Mouse (Mus musculus): ENCODE measurements around the gene Psen2. TPM values are rescaled to one million over a fixed set of nuclear protein-coding genes. Genes with fewer than 3 reads are reported as not detected.
A peak's percentile ranks its signal among the peaks of the same experiment; 100 is the strongest.

Gene Psen2
- polyA plus RNA-seq (2014; fragmentation: Nextera tagmentation; extraction: Ambion mirVana), result 7.9 and 9.8 TPM in 2 replicates

- H3K27ac ChIP-seq (ENCODE audit: low read depth), result no peak within 1 kb of the TSS
- H3K9me3 ChIP-seq (ENCODE audit: low read depth, low read length), result no peaks in the 10 kb centered on the region
- H3K27me3 ChIP-seq (ENCODE audit: insufficient read depth, low read length), result no peaks in the 10 kb centered on the region
- H3K36me3 ChIP-seq (ENCODE audit: insufficient read depth), result no peaks in the 10 kb centered on the region
- no peak within 1 kb of the TSS for H3K4me3 ChIP-seq (ENCODE audit: low read depth, low read length)
- 22% methylated on average over 7 of the region's 7 CpGs for WGBS
- TF ChIP-seq CTCF (IDR thresholded peaks at IDR 0.05; ENCODE audit: low read depth), result peak; percentile 58
- peaks cover 7% of the 10 kb centered on the region; the same call in 1 of the 2 replicates for H3K4me1 ChIP-seq (ENCODE audit: insufficient read depth)
- peak; percentile 47 for DNase-seq
- no peak within 1 kb of the TSS for H3K4me2 ChIP-seq
- ATAC-seq (ENCODE audit: insufficient read depth), result no peak
- no peak within 1 kb of the TSS for H3K9ac ChIP-seq
These were observed at the start of gene Psen2 for GRCm38 (mm10) chr1:180263364-180263997. Gene Psen2, minus strand, starts transcription at chr1:180263438.

- Histone ChIP-seq H3K9ac (no peak overlapping the region), H3K36me3 (ENCODE audit: insufficient read depth) (no peaks in the 10 kb centered on the region), H3K27me3 (ENCODE audit: insufficient read depth, low read length) (no peaks in the 10 kb centered on the region), H3K4me2 (peak overlapping the region; percentile 59; the same call in 1 of the 2 replicates), H3K4me1 (ENCODE audit: insufficient read depth) (no peaks in the 10 kb centered on the region), H3K4me3 (ENCODE audit: low read depth, low read length) (no peak overlapping the region), H3K27ac (ENCODE audit: low read depth) (no peak overlapping the region), H3K9me3 (ENCODE audit: low read depth, low read length) (no peaks in the 10 kb centered on the region)
- WGBS, result 44% methylated on average over 6 of the region's 6 CpGs
- DNase-seq (peak; percentile 55), ATAC-seq (ENCODE audit: insufficient read depth) (no peak; the same call in 1 of the 2 replicates)
- TF ChIP-seq CTCF (IDR thresholded peaks at IDR 0.05; ENCODE audit: low read depth), result no peak
These were observed 49.6 kb upstream of the Psen2 start for GRCm38 (mm10) chr1:180312792-180313311.

- ATAC-seq (ENCODE audit: insufficient read depth), result no peak
- H3K9me3 ChIP-seq (ENCODE audit: low read depth, low read length), result no peaks in the 10 kb centered on the region
These were observed 49.0 kb upstream of the Psen2 start for GRCm38 (mm10) chr1:180312286-180312685.

GRCm38 (mm10) chr1:180308897-180309296 is 45.7 kb upstream of the Psen2 start:
- no peaks in the 10 kb centered on the region for H3K36me3 ChIP-seq (ENCODE audit: insufficient read depth)
- no peak overlapping the region for H3K27ac ChIP-seq (ENCODE audit: low read depth)
- WGBS, result 72% methylated on average over 4 of the region's 4 CpGs
- H3K4me3 ChIP-seq (ENCODE audit: low read depth, low read length), result no peak overlapping the region
- 0 out of 2 replicates have a peak, but pooled peaks cover 2% of the 10 kb centered on the region for H3K4me1 ChIP-seq (ENCODE audit: insufficient read depth)
- DNase-seq (no peak), ATAC-seq (ENCODE audit: insufficient read depth) (no peak)
- H3K9ac ChIP-seq, result no peak overlapping the region
- H3K9me3 ChIP-seq (ENCODE audit: low read depth, low read length), result no peaks in the 10 kb centered on the region
- no peak overlapping the region for H3K4me2 ChIP-seq
- no peaks in the 10 kb centered on the region for H3K27me3 ChIP-seq (ENCODE audit: insufficient read depth, low read length)
- TF ChIP-seq CTCF (IDR thresholded peaks at IDR 0.05; ENCODE audit: low read depth), result no peak

More at GRCm38 (mm10) chr1:180312286-180312685, 49.0 kb upstream of the Psen2 start:
- Histone ChIP-seq H3K9ac (no peak overlapping the region), H3K36me3 (ENCODE audit: insufficient read depth) (no peaks in the 10 kb centered on the region), H3K27me3 (ENCODE audit: insufficient read depth, low read length) (no peaks in the 10 kb centered on the region), H3K4me3 (ENCODE audit: low read depth, low read length) (no peak overlapping the region), H3K4me1 (ENCODE audit: insufficient read depth) (0 out of 2 replicates have a peak, but pooled peaks cover 2% of the 10 kb centered on the region), H3K27ac (ENCODE audit: low read depth) (no peak overlapping the region), H3K4me2 (no peak overlapping the region)
- 72% methylated on average over 6 of the region's 6 CpGs for WGBS
- no peak for TF ChIP-seq CTCF (IDR thresholded peaks at IDR 0.05; ENCODE audit: low read depth)
- no peak for DNase-seq

- H3K27ac ChIP-seq (ENCODE audit: low read depth), result no peak overlapping the region
- ATAC-seq (ENCODE audit: insufficient read depth), result no peak
These were observed 44.4 kb upstream of the Psen2 start for GRCm38 (mm10) chr1:180307661-180308060.

GRCm38 (mm10) chr1:180306889-180307288 is 43.7 kb upstream of the Psen2 start:
- 0 out of 2 replicates have a peak, but pooled peaks cover 2% of the 10 kb centered on the region for H3K4me1 ChIP-seq (ENCODE audit: insufficient read depth)
- DNase-seq (no peak), ATAC-seq (ENCODE audit: insufficient read depth) (no peak)
- TF ChIP-seq CTCF (IDR thresholded peaks at IDR 0.05; ENCODE audit: low read depth), result no peak
- WGBS, result 64% methylated on average over 9 of the region's 9 CpGs
- no peak overlapping the region for H3K27ac ChIP-seq (ENCODE audit: low read depth)
- no peaks in the 10 kb centered on the region for H3K36me3 ChIP-seq (ENCODE audit: insufficient read depth)
- H3K4me2 ChIP-seq, result no peak overlapping the region
- H3K4me3 ChIP-seq (ENCODE audit: low read depth, low read length), result no peak overlapping the region
- H3K9me3 ChIP-seq (ENCODE audit: low read depth, low read length), result no peaks in the 10 kb centered on the region
- no peak overlapping the region for H3K9ac ChIP-seq
- no peaks in the 10 kb centered on the region for H3K27me3 ChIP-seq (ENCODE audit: insufficient read depth, low read length)

More at GRCm38 (mm10) chr1:180307661-180308060, 44.4 kb upstream of the Psen2 start:
- Histone ChIP-seq H3K27me3 (ENCODE audit: insufficient read depth, low read length) (no peaks in the 10 kb centered on the region), H3K4me1 (ENCODE audit: insufficient read depth) (0 out of 2 replicates have a peak, but pooled peaks cover 2% of the 10 kb centered on the region), H3K9me3 (ENCODE audit: low read depth, low read length) (no peaks in the 10 kb centered on the region), H3K9ac (no peak overlapping the region), H3K4me3 (ENCODE audit: low read depth, low read length) (no peak overlapping the region), H3K4me2 (no peak overlapping the region), H3K36me3 (ENCODE audit: insufficient read depth) (no peaks in the 10 kb centered on the region)
- 68% methylated on average over 2 of the region's 2 CpGs for WGBS
- peak; percentile 41 for DNase-seq
- no peak for TF ChIP-seq CTCF (IDR thresholded peaks at IDR 0.05; ENCODE audit: low read depth)

- Histone ChIP-seq H3K9me3 (ENCODE audit: low read depth, low read length) (no peaks in the 10 kb centered on the region), H3K4me2 (no peak overlapping the region), H3K4me3 (ENCODE audit: low read depth, low read length) (no peak overlapping the region), H3K27me3 (ENCODE audit: insufficient read depth, low read length) (no peaks in the 10 kb centered on the region), H3K27ac (ENCODE audit: low read depth) (no peak overlapping the region), H3K4me1 (ENCODE audit: insufficient read depth) (0 out of 2 replicates have a peak, but pooled peaks cover 2% of the 10 kb centered on the region), H3K9ac (no peak overlapping the region), H3K36me3 (ENCODE audit: insufficient read depth) (no peaks in the 10 kb centered on the region)
- DNase-seq, result no peak
- ATAC-seq (ENCODE audit: insufficient read depth), result no peak
- WGBS, result 76% methylated on average over 5 of the region's 5 CpGs
- TF ChIP-seq CTCF (IDR thresholded peaks at IDR 0.05; ENCODE audit: low read depth), result no peak
These were observed 40.4 kb upstream of the Psen2 start for GRCm38 (mm10) chr1:180303600-180303999.

All from lung, embryonic 14.5 days (tissue).